Comparison of ENCODE assay signal across 12 mouse cellular contexts in genomic region chr6:127072817-127073216, GRCm38 (mm10). TPM values are rescaled to one million over a fixed set of nuclear protein-coding genes. Genes with fewer than 3 reads are reported as not detected.
DNase-seq lines count a peak whose midpoint lies in the region; ATAC-seq lines count a peak whose summit lies in the region.
"Had no signal": no experiment of that assay in that cellular context is flagged by ENCODE, and none has a peak within 500 bp of the region (broad histone marks: within the 10 kb centered on the region; RNA-seq: fewer than 3 reads in every experiment).

Fgf23 (plus strand) TSS chr6:127072902.

- no peaks in the 10 kb centered on the region for H3K36me3 ChIP-seq in heart, embryonic 15.5 days
- H3K36me3 ChIP-seq in megakaryocyte, embryonic 14.5 days (replicated peaks; ENCODE audit: low read length), result no peaks in the 10 kb centered on the region
- no peaks in the 10 kb centered on the region for H3K36me3 ChIP-seq in embryonic facial prominence, embryonic 12.5 days
- H3K36me3 ChIP-seq in neural tube, embryonic 11.5 days (ENCODE audit: control insufficient read depth, insufficient read depth, low read length), result no peaks in the 10 kb centered on the region
- H3K36me3 ChIP-seq: liver, embryonic 13.5 days had no signal

- H3K9me3 ChIP-seq in heart, embryonic 15.5 days (replicated peaks), result no peaks in the 10 kb centered on the region
- no peaks in the 10 kb centered on the region for H3K9me3 ChIP-seq in megakaryocyte, embryonic 14.5 days
- H3K9me3 ChIP-seq in embryonic facial prominence, embryonic 12.5 days, result no peaks in the 10 kb centered on the region
- no peaks in the 10 kb centered on the region for H3K9me3 ChIP-seq in neural tube, embryonic 11.5 days (ENCODE audit: control insufficient read depth, low read length)
- H3K9me3 ChIP-seq: liver, embryonic 13.5 days had no signal

- H3K27me3 ChIP-seq in heart, embryonic 15.5 days, result no peaks in the 10 kb centered on the region
- peaks cover 5% of the 10 kb centered on the region for H3K27me3 ChIP-seq in megakaryocyte, embryonic 14.5 days (replicated peaks)
- peaks cover 4% of the 10 kb centered on the region; the same call in 1 of the 2 replicates for H3K27me3 ChIP-seq in embryonic facial prominence, embryonic 12.5 days
- no peaks in the 10 kb centered on the region for H3K27me3 ChIP-seq in neural tube, embryonic 11.5 days (ENCODE audit: control insufficient read depth, insufficient read depth, low read length)

- ATAC-seq in heart, embryonic 15.5 days (replicated peaks; ENCODE audit: insufficient number of reproducible peaks, insufficient read depth, low FRiP score, low read depth), result no peak
- no peak for ATAC-seq in megakaryocyte, adult 5-6 weeks (ENCODE audit: poor library complexity, severe bottlenecking)
- peak; percentile 96 for ATAC-seq in embryonic facial prominence, embryonic 12.5 days (ENCODE audit: insufficient number of reproducible peaks, insufficient read depth, low FRiP score, low TSS enrichment)
- ATAC-seq in neural tube, embryonic 11.5 days (ENCODE audit: insufficient read depth, low FRiP score, low TSS enrichment), result no peak

- no peak for DNase-seq in heart, postnatal 4 days
- peak; percentile 51 for DNase-seq in neural tube, embryonic 11.5 days (ENCODE audit: low spot score)
- DNase-seq in gastrocnemius, postnatal 10 days, result no peak
- DNase-seq in urinary bladder, adult 18-20 months (ENCODE audit: low spot score in 2 of 2), result no peak
- DNase-seq: adrenal gland, postnatal 36 days; liver, embryonic 13.5 days had no signal

- H3K4me3 ChIP-seq in heart, embryonic 15.5 days, result no peak within 1 kb of the TSS
- H3K4me3 ChIP-seq in megakaryocyte, embryonic 14.5 days (replicated peaks), result peak within 1 kb of the TSS; percentile 83
- no peak within 1 kb of the TSS for H3K4me3 ChIP-seq in embryonic facial prominence, embryonic 12.5 days
- H3K4me3 ChIP-seq in neural tube, embryonic 11.5 days (ENCODE audit: low read depth, low read length), result no peak within 1 kb of the TSS
- H3K4me3 ChIP-seq: liver, embryonic 13.5 days had no signal

- peak within 1 kb of the TSS; percentile 23; the same call in 1 of the 2 replicates for H3K4me2 ChIP-seq in heart, embryonic 15.5 days
- peak within 1 kb of the TSS; percentile 27 for H3K4me2 ChIP-seq in embryonic facial prominence, embryonic 12.5 days (replicated peaks)
- no peak within 1 kb of the TSS for H3K4me2 ChIP-seq in neural tube, embryonic 11.5 days (ENCODE audit: low read depth)
- H3K4me2 ChIP-seq: liver, embryonic 13.5 days had no signal

- 14% methylated on average over 5 of the region's 5 CpGs for WGBS in heart, embryonic 15.5 days
- WGBS in embryonic facial prominence, embryonic 12.5 days, result 8% methylated on average over 5 of the region's 5 CpGs
- WGBS in neural tube, embryonic 11.5 days, result 16% methylated on average over 5 of the region's 5 CpGs

- H3K9ac ChIP-seq in heart, embryonic 15.5 days, result no peak within 1 kb of the TSS
- no peak within 1 kb of the TSS for H3K9ac ChIP-seq in embryonic facial prominence, embryonic 12.5 days
- H3K9ac ChIP-seq in neural tube, embryonic 11.5 days (ENCODE audit: low read length), result no peak within 1 kb of the TSS
- H3K9ac ChIP-seq: liver, embryonic 13.5 days had no signal

- peaks cover 14% of the 10 kb centered on the region for H3K4me1 ChIP-seq in heart, embryonic 15.5 days (replicated peaks)
- H3K4me1 ChIP-seq in megakaryocyte, embryonic 14.5 days, result peaks cover 56% of the 10 kb centered on the region
- H3K4me1 ChIP-seq in embryonic facial prominence, embryonic 12.5 days, result peaks cover 10% of the 10 kb centered on the region
- no peaks in the 10 kb centered on the region for H3K4me1 ChIP-seq in neural tube, embryonic 11.5 days (ENCODE audit: control insufficient read depth, insufficient read depth, low read length)
- H3K4me1 ChIP-seq: liver, embryonic 13.5 days had no signal

- no peak within 1 kb of the TSS for H3K27ac ChIP-seq in heart, embryonic 15.5 days
- H3K27ac ChIP-seq in embryonic facial prominence, embryonic 12.5 days, result no peak within 1 kb of the TSS
- H3K27ac ChIP-seq in neural tube, embryonic 11.5 days (ENCODE audit: low read depth, low read length), result no peak within 1 kb of the TSS
- H3K27ac ChIP-seq: liver, embryonic 13.5 days had no signal

RNA-seq across cellular contexts. Expression of gene Fgf23, which starts in this region (rescaled TPM):
- 0.24 TPM in 2 replicates for polyA plus RNA-seq in heart, embryonic 15.5 days (2015; fragmentation: Nextera tagmentation; extraction: Ambion mirVana)
- total RNA-seq in heart, postnatal 4 days (2021), result under 1 TPM in 1 of 2 experiments, not detected in 1; 0.14 TPM
- 0.19 TPM in 1 of 2 replicates, not detected in the other for polyA plus RNA-seq in megakaryocyte, embryonic 14.5 days (2012; ENCODE audit: insufficient read depth, low replicate concordance)
- total RNA-seq in megakaryocyte, adult 5-6 weeks (2015), result not detected in 2 replicates
- total RNA-seq in megakaryocyte, adult 5-6 weeks (2017), result not detected in 2 replicates
- polyA plus RNA-seq in embryonic facial prominence, embryonic 12.5 days (2016; fragmentation: Nextera tagmentation; extraction: Ambion mirVana), result 0.09 and 0.20 TPM in 2 replicates
- not detected in 2 replicates for polyA plus RNA-seq in neural tube, embryonic 11.5 days (2014; fragmentation: Nextera tagmentation; extraction: Ambion mirVana)
- under 1 TPM in 1 of 2 experiments, not detected in 1; 0.14 TPM for total RNA-seq in gastrocnemius, postnatal 10 days (2021)
- total RNA-seq: adrenal gland, postnatal 36 days; common myeloid progenitor, adult 5-6 weeks had no signal
- polyA plus RNA-seq: liver, embryonic 13.5 days; testis, adult 2 months had no signal

Comparison
In these comparisons a context has a peak if more than half of its experiments do, and no peak if none do; other contexts are left out.
1. Peak in ATAC-seq and H3K4me2 ChIP-seq in embryonic facial prominence, embryonic 12.5 days; RNA of the gene not detected or under 1 TPM.
2. Peak in DNase-seq in neural tube, embryonic 11.5 days; RNA of the gene not detected or under 1 TPM.